In the genomic region with DNA sequence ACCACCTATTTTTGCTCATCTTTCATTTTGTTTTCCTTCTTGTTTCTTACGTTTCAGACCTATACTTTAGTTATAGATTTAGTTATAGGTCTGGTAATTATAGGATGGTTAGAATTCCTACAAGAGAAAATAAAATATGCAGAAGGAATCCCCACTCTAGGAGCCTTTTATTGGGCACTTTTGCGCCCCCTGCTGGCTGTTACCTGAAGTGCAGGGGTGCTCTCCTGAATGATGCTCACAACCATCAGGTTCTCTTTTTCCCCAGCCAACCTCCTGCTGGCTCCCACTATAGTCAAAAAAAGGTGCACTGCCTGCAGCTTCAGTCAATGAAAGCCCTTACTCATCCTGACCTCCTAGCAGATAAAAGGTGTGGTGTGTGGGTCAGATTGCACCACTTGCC, we compare ENCODE assay signal across 7 mouse cellular contexts. TPM values are rescaled to one million over a fixed set of nuclear protein-coding genes. Genes with fewer than 3 reads are reported as not detected.
A peak's percentile ranks its signal among the peaks of the same experiment; 100 is the strongest.
DNase-seq lines count a peak whose midpoint lies in the region; ATAC-seq and TF ChIP-seq lines count a peak whose summit lies in the region.

No protein-coding gene starts in this region.

- TF ChIP-seq EP300 in ES-Bruce4 (IDR thresholded peaks at IDR 0.05; ENCODE audit: insufficient read depth, low read depth, low read length): no peak
- TF ChIP-seq EP300 in liver, embryonic 14.5 days (IDR thresholded peaks at IDR 0.05; ENCODE audit: low read depth): no peak

- H3K9me3 ChIP-seq in kidney, postnatal 0 days (replicated peaks; ENCODE audit: low read length): no peaks in the 10 kb centered on the region
- H3K9me3 ChIP-seq in kidney, embryonic 16.5 days (ENCODE audit: low read length): peaks cover 5% of the 10 kb centered on the region; the same call in 1 of the 2 replicates
- peaks cover 19% of the 10 kb centered on the region for H3K9me3 ChIP-seq in ES-Bruce4 (replicated peaks; ENCODE audit: control insufficient read depth, insufficient read depth, low read length, poor library complexity, severe bottlenecking)
- no peaks in the 10 kb centered on the region for H3K9me3 ChIP-seq in liver, embryonic 14.5 days (ENCODE audit: control insufficient read depth, low read length)

- 54% methylated on average over 2 of the region's 2 CpGs for WGBS in kidney, postnatal 0 days
- WGBS in kidney, embryonic 16.5 days: 52% methylated on average over 2 of the region's 2 CpGs
- WGBS in liver, embryonic 14.5 days (ENCODE audit: insufficient replicate concordance): 42% methylated on average over 2 of the region's 2 CpGs

- 0 out of 2 replicates have a peak, but pooled peaks cover 5% of the 10 kb centered on the region for H3K36me3 ChIP-seq in kidney, postnatal 0 days (ENCODE audit: insufficient read depth, low read length)
- peaks cover 47% of the 10 kb centered on the region for H3K36me3 ChIP-seq in kidney, embryonic 16.5 days (ENCODE audit: insufficient read depth, low read length)
- H3K36me3 ChIP-seq in ES-Bruce4 (ENCODE audit: control insufficient read depth, insufficient read depth, low read length, poor library complexity, severe bottlenecking): 0 out of 2 replicates have a peak, but pooled peaks cover 4% of the 10 kb centered on the region
- H3K36me3 ChIP-seq in liver, embryonic 14.5 days (replicated peaks; ENCODE audit: control insufficient read depth, insufficient read depth, low read depth): no peaks in the 10 kb centered on the region

- peak; percentile 75 for TF ChIP-seq CTCF in kidney, postnatal 0 days (IDR thresholded peaks at IDR 0.05; ENCODE audit: low read depth)
- TF ChIP-seq CTCF in ES-Bruce4 (IDR thresholded peaks at IDR 0.05; ENCODE audit: low read depth, low read length): peak; percentile 33
- TF ChIP-seq CTCF in liver, embryonic 14.5 days (IDR thresholded peaks at IDR 0.05; ENCODE audit: low read depth): peak; percentile 84

- TF ChIP-seq POLR2A in ES-Bruce4 (IDR thresholded peaks at IDR 0.05; ENCODE audit: insufficient read depth, low read length): no peak

- H3K9ac ChIP-seq in kidney, postnatal 0 days (ENCODE audit: low read depth, low read length): no peak overlapping the region
- no peak overlapping the region for H3K9ac ChIP-seq in kidney, embryonic 16.5 days (replicated peaks; ENCODE audit: low read length)
- H3K9ac ChIP-seq in ES-Bruce4 (ENCODE audit: low read depth, poor library complexity, severe bottlenecking): no peak overlapping the region
- H3K9ac ChIP-seq in liver, embryonic 14.5 days (replicated peaks): no peak overlapping the region

- H3K27me3 ChIP-seq in kidney, postnatal 0 days (ENCODE audit: insufficient read depth, low read length): no peaks in the 10 kb centered on the region
- no peaks in the 10 kb centered on the region for H3K27me3 ChIP-seq in kidney, embryonic 16.5 days (ENCODE audit: insufficient read depth, low read length)
- H3K27me3 ChIP-seq in ES-Bruce4 (ENCODE audit: control insufficient read depth, insufficient read depth, low read length, poor library complexity, severe bottlenecking): no peaks in the 10 kb centered on the region
- H3K27me3 ChIP-seq in liver, embryonic 14.5 days (ENCODE audit: control insufficient read depth, insufficient read depth, low read length): no peaks in the 10 kb centered on the region

- ATAC-seq in kidney, postnatal 0 days (replicated peaks; ENCODE audit: low FRiP score, low read depth): no peak
- no peak for ATAC-seq in kidney, embryonic 16.5 days (ENCODE audit: low FRiP score, low TSS enrichment)
- ATAC-seq in liver, embryonic 14.5 days (ENCODE audit: insufficient read depth): no peak
- no peak for ATAC-seq in inflammation-experienced regulatory T-cells, adult 6 months

- DNase-seq in kidney, postnatal 0 days (ENCODE audit: low spot score): no peak
- DNase-seq in adrenal gland, postnatal 36 days: peak; percentile 15 to 49
- peak in 1 of 3 experiments; percentile 19 for DNase-seq in liver, embryonic 14.5 days (ENCODE audit: low read depth in 3 of 3, low spot score in 3 of 3)
- DNase-seq in urinary bladder, adult 2 months (ENCODE audit: low spot score): no peak

- H3K4me1 ChIP-seq in kidney, postnatal 0 days (replicated peaks; ENCODE audit: insufficient read depth, low read length): no peaks in the 10 kb centered on the region
- no peaks in the 10 kb centered on the region for H3K4me1 ChIP-seq in kidney, embryonic 16.5 days (ENCODE audit: insufficient read depth, low read length)
- no peaks in the 10 kb centered on the region for H3K4me1 ChIP-seq in ES-Bruce4 (ENCODE audit: control insufficient read depth, insufficient read depth, low read length)
- H3K4me1 ChIP-seq in liver, embryonic 14.5 days (replicated peaks; ENCODE audit: control insufficient read depth in 2 of 2, insufficient read depth in 2 of 2, low read length in 1 of 2): peaks cover 0 to 5% of the 10 kb centered on the region in 2 experiments; a peak in 1 of 4 replicates

- H3K27ac ChIP-seq in kidney, postnatal 0 days: no peak overlapping the region
- no peak overlapping the region for H3K27ac ChIP-seq in kidney, embryonic 16.5 days (ENCODE audit: low read length)
- no peak overlapping the region for H3K27ac ChIP-seq in ES-Bruce4 (ENCODE audit: insufficient read depth, low read length)
- H3K27ac ChIP-seq in liver, embryonic 14.5 days: no peak overlapping the region

- H3K4me3 ChIP-seq in kidney, postnatal 0 days (replicated peaks; ENCODE audit: low read depth, low read length): no peak overlapping the region
- no peak overlapping the region for H3K4me3 ChIP-seq in kidney, embryonic 16.5 days (ENCODE audit: low read length)
- no peak overlapping the region for H3K4me3 ChIP-seq in ES-Bruce4 (ENCODE audit: low read depth, low read length)
- no peak overlapping the region for H3K4me3 ChIP-seq in liver, embryonic 14.5 days (ENCODE audit: insufficient read depth in 1 of 2, low read depth in 2 of 2, low read length in 2 of 2)

- no peak overlapping the region for H3K4me2 ChIP-seq in kidney, postnatal 0 days (ENCODE audit: low read length)
- no peak overlapping the region for H3K4me2 ChIP-seq in kidney, embryonic 16.5 days (replicated peaks; ENCODE audit: low read depth, low read length)
- H3K4me2 ChIP-seq in liver, embryonic 14.5 days (ENCODE audit: low read depth): no peak overlapping the region

RNA-seq across cellular contexts. Expression of a gene that starts 15.8 kb away (rescaled TPM):
- 17.4 and 19.5 TPM in 2 replicates for polyA plus RNA-seq in kidney, postnatal 0 days (2015; fragmentation: Nextera tagmentation; extraction: Ambion mirVana)
- 27.2 and 33.4 TPM in 2 replicates for polyA plus RNA-seq in kidney, embryonic 16.5 days (2015; fragmentation: Nextera tagmentation; extraction: Ambion mirVana)
- polyA plus RNA-seq in ES-Bruce4 (2011; ENCODE audit: insufficient read depth, insufficient read length, low read depth, missing spikeins): 57.1 and 64.2 TPM in 2 replicates
- total RNA-seq in adrenal gland, postnatal 36 days (2021): 10 to 100 TPM; 14.4 to 19.8 TPM
- polyA plus RNA-seq in liver, embryonic 14.5 days (2012; rRNA removed): 11.6 and 14.0 TPM in 2 replicates
- 5.3 and 6.5 TPM in 2 replicates for polyA plus RNA-seq in liver, embryonic 14.5 days (2014; fragmentation: Nextera tagmentation; extraction: Ambion mirVana)
- polyA plus RNA-seq in inflammation-experienced regulatory T-cells, adult 6 months (2017; shearing (Covaris generic)): 10 to 100 TPM in 2 of 3 experiments, 1 to 10 TPM in 1; 9.6 to 25.9 (median 14.9) TPM
- polyA plus RNA-seq in urinary bladder, adult 2 months (2012; rRNA removed): 18.3 and 19.1 TPM in 2 replicates

RNA-seq across cellular contexts. Expression of a gene that starts 19.2 kb away (rescaled TPM):
- polyA plus RNA-seq in kidney, postnatal 0 days (2015; fragmentation: Nextera tagmentation; extraction: Ambion mirVana): 9.7 and 10.0 TPM in 2 replicates
- 13.4 TPM in 2 replicates for polyA plus RNA-seq in kidney, embryonic 16.5 days (2015; fragmentation: Nextera tagmentation; extraction: Ambion mirVana)
- 5.8 and 8.2 TPM in 2 replicates for polyA plus RNA-seq in ES-Bruce4 (2011; ENCODE audit: insufficient read depth, insufficient read length, low read depth, missing spikeins)
- total RNA-seq in adrenal gland, postnatal 36 days (2021): 10 to 100 TPM; 10.7 to 12.1 TPM
- 1.1 and 1.2 TPM in 2 replicates for polyA plus RNA-seq in liver, embryonic 14.5 days (2012; rRNA removed)
- 1.5 TPM in 2 replicates for polyA plus RNA-seq in liver, embryonic 14.5 days (2014; fragmentation: Nextera tagmentation; extraction: Ambion mirVana)
- polyA plus RNA-seq in inflammation-experienced regulatory T-cells, adult 6 months (2017; shearing (Covaris generic)): 1 to 10 TPM; 1.2 to 2.0 (median 1.3) TPM
- 10.1 and 12.0 TPM in 2 replicates for polyA plus RNA-seq in urinary bladder, adult 2 months (2012; rRNA removed)

RNA-seq across cellular contexts. Expression of a gene that starts 37.0 kb away (rescaled TPM):
- 0.05 and 0.11 TPM in 2 replicates for polyA plus RNA-seq in kidney, postnatal 0 days (2015; fragmentation: Nextera tagmentation; extraction: Ambion mirVana)
- polyA plus RNA-seq in kidney, embryonic 16.5 days (2015; fragmentation: Nextera tagmentation; extraction: Ambion mirVana): 0.04 TPM in 1 of 2 replicates, not detected in the other
- polyA plus RNA-seq in ES-Bruce4 (2011; ENCODE audit: insufficient read depth, insufficient read length, low read depth, missing spikeins): 0.15 TPM in 1 of 2 replicates, not detected in the other
- total RNA-seq in adrenal gland, postnatal 36 days (2021): under 1 TPM; 0.07 to 0.10 TPM
- polyA plus RNA-seq in liver, embryonic 14.5 days (2012; rRNA removed): 0.01 and 0.03 TPM in 2 replicates
- 0.04 TPM in 1 of 2 replicates, not detected in the other for polyA plus RNA-seq in liver, embryonic 14.5 days (2014; fragmentation: Nextera tagmentation; extraction: Ambion mirVana)
- under 1 TPM in 1 of 3 experiments, not detected in 2; 0.16 TPM for polyA plus RNA-seq in inflammation-experienced regulatory T-cells, adult 6 months (2017; shearing (Covaris generic))
- 0.13 and 0.17 TPM in 2 replicates for polyA plus RNA-seq in urinary bladder, adult 2 months (2012; rRNA removed)

RNA-seq across cellular contexts. Expression of a gene that starts 44.5 kb away (rescaled TPM):
- polyA plus RNA-seq in kidney, postnatal 0 days (2015; fragmentation: Nextera tagmentation; extraction: Ambion mirVana): 24.9 and 26.8 TPM in 2 replicates
- 26.1 and 27.0 TPM in 2 replicates for polyA plus RNA-seq in kidney, embryonic 16.5 days (2015; fragmentation: Nextera tagmentation; extraction: Ambion mirVana)
- 43.8 and 46.5 TPM in 2 replicates for polyA plus RNA-seq in ES-Bruce4 (2011; ENCODE audit: insufficient read depth, insufficient read length, low read depth, missing spikeins)
- total RNA-seq in adrenal gland, postnatal 36 days (2021): 10 to 100 TPM; 17.0 to 23.4 TPM
- polyA plus RNA-seq in liver, embryonic 14.5 days (2012; rRNA removed): 9.2 and 12.8 TPM in 2 replicates
- polyA plus RNA-seq in liver, embryonic 14.5 days (2014; fragmentation: Nextera tagmentation; extraction: Ambion mirVana): 9.1 and 11.6 TPM in 2 replicates
- 10 to 100 TPM; 26.5 to 44.1 (median 34.3) TPM for polyA plus RNA-seq in inflammation-experienced regulatory T-cells, adult 6 months (2017; shearing (Covaris generic))
- polyA plus RNA-seq in urinary bladder, adult 2 months (2012; rRNA removed): 19.4 and 19.5 TPM in 2 replicates

Comparison
In these comparisons a context has a peak if more than half of its experiments do, and no peak if none do; other contexts are left out.
1. DNase-seq: peak in adrenal gland, postnatal 36 days (2 of 2); none in kidney, postnatal 0 days (single experiment) and urinary bladder, adult 2 months (single experiment).
2. CTCF ChIP-seq: peak in every context shown above with its lines; median percentile 84 in liver, embryonic 14.5 days; 75 in kidney, postnatal 0 days; 33 in ES-Bruce4.